Mouse (Mus musculus) small intestine, adult 2 months (tissue): ENCODE data around the gene Emd. TPM values are rescaled to one million over a fixed set of nuclear protein-coding genes. Genes with fewer than 3 reads are reported as not detected.

Experiments
- H3K27ac ChIP-seq: fragments of 200-500 bp; 2 replicates; pipeline ENCODE4 v1.5.1; 2012; ENCODE audit warnings: low read depth, low read length, control low read depth, inconsistent platforms; ENCODE audit not compliant: insufficient read depth
- H3K27me3 ChIP-seq: fragments of 200-500 bp; 2 replicates; pipeline ENCODE4 v1.6.1; 2012; ENCODE audit warnings: mild to moderate bottlenecking, moderate library complexity, low read length, inconsistent platforms; ENCODE audit not compliant: control insufficient read depth, insufficient read depth
- H3K36me3 ChIP-seq: fragments of 200-500 bp; 2 replicates; pipeline ENCODE4 v1.6.1; 2012; ENCODE audit warnings: mild to moderate bottlenecking, low read length, control low read depth, inconsistent platforms; ENCODE audit not compliant: control insufficient read depth, insufficient read depth
- H3K4me1 ChIP-seq: fragments of 200-500 bp; 2 replicates; pipeline ENCODE4 v1.6.1; 2012; ENCODE audit warnings: low read length, inconsistent platforms, mixed read lengths; ENCODE audit not compliant: control insufficient read depth, insufficient read depth, insufficient read length
- H3K4me3 ChIP-seq: fragments of 200-500 bp; 2 replicates; pipeline ENCODE4 v1.5.1; 2012; ENCODE audit warnings: low read depth, mild to moderate bottlenecking, control low read depth, inconsistent platforms, low read length, moderate library complexity
- CTCF ChIP-seq: fragments of 200-500 bp; IDR thresholded peaks from 2 replicates; pipeline ENCODE4 v1.5.1; 2012; ENCODE audit warnings: low read depth, mild to moderate bottlenecking, control low read depth, inconsistent platforms, low read length, moderate library complexity, mixed read lengths; ENCODE audit not compliant: insufficient replicate concordance, insufficient read length; ENCODE audit errors: extremely low read depth
- POLR2A ChIP-seq: fragments of 200-500 bp; IDR thresholded peaks from 2 replicates; pipeline ENCODE4 v1.6.1; 2012; ENCODE audit warnings: low read depth, mild to moderate bottlenecking, control low read depth, inconsistent platforms, low read length, moderate library complexity
- WGBS: fragments of 180-500 bp; shearing (Covaris S2); methylation state at CpG from one replicate; pipeline ENCODE4 v1.1.7; 2018; 5-methylcytosine and 5-hydroxymethylcytosine counted together
- polyA plus RNA-seq: library from polyadenylated mRNA; depleted of rRNA; stranded (reverse); fragments of >200 nt; gene quantifications from 2 replicates; pipeline ENCODE4 v1.2.3, GENCODE M21; 2012

The Emd gene
- polyA plus RNA-seq, 1 experiment, result 37.3 TPM

DNA sequence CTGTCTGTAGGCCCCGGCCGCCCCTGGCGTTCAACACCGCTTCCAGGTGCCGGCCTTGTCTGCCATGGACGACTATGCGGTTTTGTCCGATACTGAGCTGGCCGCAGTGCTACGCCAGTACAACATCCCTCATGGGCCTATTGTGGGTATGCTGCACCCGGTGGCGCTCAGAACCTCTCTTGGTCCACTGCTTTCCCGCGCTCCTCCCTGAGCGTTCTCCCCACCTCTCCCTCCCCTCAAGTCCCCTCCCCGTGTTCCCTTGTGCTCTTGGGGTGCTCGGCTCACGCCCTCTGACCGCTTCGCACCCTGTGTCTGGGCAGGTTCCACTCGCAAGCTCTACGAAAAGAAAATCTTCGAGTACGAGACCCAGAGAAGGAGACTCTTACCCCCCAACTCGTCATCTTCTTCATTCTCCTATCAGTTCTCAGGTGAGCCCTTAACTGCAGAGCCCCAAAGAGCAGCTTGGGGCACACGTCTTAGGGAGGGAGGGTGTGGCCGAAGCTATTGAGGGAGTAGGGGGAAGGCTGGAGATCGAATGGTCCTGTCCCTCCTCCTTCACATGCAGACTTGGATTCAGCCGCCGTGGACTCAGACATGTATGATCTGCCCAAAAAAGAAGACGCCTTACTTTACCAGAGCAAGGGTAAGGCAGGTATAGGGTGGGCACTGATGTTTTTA, 540 bp downstream of the Emd start:
- peaks cover 9% of the 10 kb centered on the region; the same call in 1 of the 2 replicates for H3K36me3 ChIP-seq
- TF ChIP-seq CTCF, result no peak
- TF ChIP-seq POLR2A, result no peak
- peak overlapping the region; percentile 96 for H3K4me3 ChIP-seq
- peak overlapping the region; percentile 92 for H3K27ac ChIP-seq
- no peaks in the 10 kb centered on the region for H3K27me3 ChIP-seq
- WGBS, result 9% methylated on average over 30 of the region's 31 CpGs
- 0 out of 2 replicates have a peak, but pooled peaks cover 3% of the 10 kb centered on the region for H3K4me1 ChIP-seq

DNA sequence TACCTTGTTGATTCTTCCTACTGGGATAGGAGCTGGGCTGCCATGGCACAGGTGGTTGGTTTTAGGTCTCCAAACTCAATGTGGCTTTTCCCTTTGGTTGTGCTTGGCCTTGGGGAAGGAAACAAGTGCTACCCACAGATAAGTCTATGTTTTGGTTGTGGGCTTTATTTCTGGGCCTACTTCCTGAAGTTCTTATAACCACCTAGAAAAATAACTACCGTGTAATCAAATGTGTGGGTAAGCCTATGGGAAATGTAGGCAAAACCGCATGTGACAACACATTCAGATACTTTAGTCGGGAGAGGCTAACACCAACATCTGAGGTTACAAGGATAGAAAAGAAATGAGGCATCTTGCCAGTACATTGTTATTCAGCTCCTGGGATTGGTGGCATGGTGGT, 3.3 kb downstream of the Emd start:
- peaks cover 9% of the 10 kb centered on the region; the same call in 1 of the 2 replicates for H3K36me3 ChIP-seq
- TF ChIP-seq CTCF, result no peak
- no peak for TF ChIP-seq POLR2A

DNA sequence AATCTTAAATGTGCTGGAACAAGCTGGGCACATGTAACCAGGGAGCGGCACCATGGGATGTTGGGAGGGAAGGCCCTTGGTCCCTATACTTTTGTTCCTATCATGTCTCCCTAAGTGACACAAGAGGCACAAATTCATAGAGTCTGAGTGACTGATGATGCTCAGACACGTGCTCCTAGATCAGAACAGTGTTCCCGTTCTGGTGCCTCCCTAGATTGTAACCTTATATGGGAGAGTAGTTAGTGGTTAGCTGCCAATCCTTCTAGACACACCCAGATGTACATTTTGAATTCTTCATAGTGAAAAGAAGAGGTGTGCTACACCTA, 15.2 kb downstream of the Emd start:
- no peak for TF ChIP-seq CTCF
- TF ChIP-seq POLR2A, result no peak
- no peaks in the 10 kb centered on the region for H3K27me3 ChIP-seq
- 35% methylated on average over 3 of the region's 3 CpGs for WGBS
- peaks cover 4% of the 10 kb centered on the region; the same call in 1 of the 2 replicates for H3K4me1 ChIP-seq
- peaks cover 10% of the 10 kb centered on the region for H3K36me3 ChIP-seq
- H3K27ac ChIP-seq, result peak overlapping the region; percentile 96
- H3K4me3 ChIP-seq, result peak overlapping the region; percentile 65

More for the DNA sequence above, 3.3 kb downstream of the Emd start:
- no peak overlapping the region for H3K27ac ChIP-seq
- H3K4me1 ChIP-seq, result 0 out of 2 replicates have a peak, but pooled peaks cover 3% of the 10 kb centered on the region
- H3K4me3 ChIP-seq, result no peak overlapping the region
- 81% methylated on average over 3 of the region's 3 CpGs for WGBS
- H3K27me3 ChIP-seq, result no peaks in the 10 kb centered on the region

DNA sequence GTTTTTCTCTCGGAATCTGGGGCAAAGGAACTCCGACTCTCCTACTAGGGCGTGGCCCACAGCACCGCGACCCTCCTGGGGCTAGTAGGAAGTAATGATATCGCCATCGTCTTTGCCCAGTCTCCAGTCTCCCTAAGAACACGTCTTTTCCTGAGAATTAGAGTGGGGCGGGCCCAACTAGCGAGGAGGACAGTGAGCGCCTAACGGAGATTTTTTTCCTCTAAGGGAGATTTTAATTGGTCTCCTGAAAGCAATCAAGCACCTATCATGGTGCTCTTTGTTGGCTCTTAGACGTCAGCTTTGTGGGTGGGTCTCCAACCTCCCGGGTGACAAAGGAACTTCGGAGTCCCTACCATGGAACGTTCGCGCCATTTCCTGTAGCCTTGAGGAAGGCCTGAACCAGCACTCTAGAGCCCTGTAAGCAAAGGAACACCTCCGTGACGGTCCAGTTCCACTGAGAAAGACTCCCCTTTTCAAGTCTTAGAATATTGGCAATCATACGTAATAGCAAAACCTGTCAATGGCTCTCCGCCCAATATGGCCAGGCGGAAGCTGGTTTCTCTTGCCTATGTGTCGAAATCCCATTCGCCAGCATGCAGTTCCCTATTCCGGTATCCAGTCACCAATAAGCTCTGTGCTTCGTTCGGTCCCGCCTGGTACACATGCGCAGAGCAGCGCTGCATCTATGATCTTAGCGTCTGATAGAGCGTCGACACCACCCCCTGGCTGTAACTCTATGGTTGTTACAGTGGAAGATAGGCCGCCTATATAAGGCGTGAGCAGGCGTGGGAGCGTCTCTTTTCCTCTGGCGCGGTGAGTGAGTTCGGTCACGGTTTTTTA, 15.8 kb downstream of the Emd start, which contains the start of gene Rpl10:
Gene Rpl10 (plus strand): TSS at position 751 of the 840 bp plus-strand sequence.
- H3K4me3 ChIP-seq, result peak within 1 kb of the TSS; percentile 87
- H3K27me3 ChIP-seq, result no peaks in the 10 kb centered on the region
- H3K4me1 ChIP-seq, result peaks cover 4% of the 10 kb centered on the region; the same call in 1 of the 2 replicates
- no peak for TF ChIP-seq CTCF
- peak; percentile 92 for TF ChIP-seq POLR2A
- H3K36me3 ChIP-seq, result peaks cover 10% of the 10 kb centered on the region
- peak within 1 kb of the TSS; percentile 97 for H3K27ac ChIP-seq
- WGBS, result 12% methylated on average over 42 of the region's 42 CpGs

DNA sequence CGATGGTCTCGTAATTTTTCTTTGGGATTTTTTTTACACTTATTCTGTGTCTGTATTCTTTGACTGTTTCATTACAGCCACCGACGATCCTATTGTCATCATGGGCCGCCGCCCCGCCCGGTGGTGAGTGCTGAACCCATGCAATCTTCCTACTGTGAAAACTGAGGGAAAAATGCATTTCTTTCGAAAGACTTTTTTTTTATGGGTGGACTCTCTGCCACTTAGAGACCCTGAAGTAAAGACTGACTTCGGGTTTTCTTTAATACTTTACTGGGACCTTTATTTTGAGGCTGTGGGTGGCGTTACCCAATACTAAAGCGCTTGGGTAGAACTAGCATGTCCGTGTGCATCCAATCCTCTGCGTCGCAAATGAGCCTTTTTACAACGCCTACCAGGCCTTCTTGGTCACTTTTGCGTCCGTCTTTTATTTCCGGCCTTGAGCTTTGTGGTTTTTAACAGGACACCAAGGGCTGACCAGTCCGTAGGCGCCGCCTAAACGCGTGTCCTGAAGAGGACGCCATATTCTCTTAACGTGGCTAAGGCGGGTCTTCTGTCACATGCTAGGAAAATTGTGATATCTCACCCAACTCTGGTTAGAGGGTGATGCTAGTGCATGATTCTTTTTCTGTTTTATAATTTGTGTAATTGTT, 16.5 kb downstream of the Emd start:
- 15% methylated on average over 27 of the region's 27 CpGs for WGBS
- Histone ChIP-seq H3K4me3 (peak overlapping the region; percentile 87), H3K27ac (peak overlapping the region; percentile 79), H3K36me3 (peaks cover 10% of the 10 kb centered on the region), H3K27me3 (no peaks in the 10 kb centered on the region), H3K4me1 (peaks cover 4% of the 10 kb centered on the region; the same call in 1 of the 2 replicates)
- TF ChIP-seq POLR2A (no peak), CTCF (no peak)

DNA sequence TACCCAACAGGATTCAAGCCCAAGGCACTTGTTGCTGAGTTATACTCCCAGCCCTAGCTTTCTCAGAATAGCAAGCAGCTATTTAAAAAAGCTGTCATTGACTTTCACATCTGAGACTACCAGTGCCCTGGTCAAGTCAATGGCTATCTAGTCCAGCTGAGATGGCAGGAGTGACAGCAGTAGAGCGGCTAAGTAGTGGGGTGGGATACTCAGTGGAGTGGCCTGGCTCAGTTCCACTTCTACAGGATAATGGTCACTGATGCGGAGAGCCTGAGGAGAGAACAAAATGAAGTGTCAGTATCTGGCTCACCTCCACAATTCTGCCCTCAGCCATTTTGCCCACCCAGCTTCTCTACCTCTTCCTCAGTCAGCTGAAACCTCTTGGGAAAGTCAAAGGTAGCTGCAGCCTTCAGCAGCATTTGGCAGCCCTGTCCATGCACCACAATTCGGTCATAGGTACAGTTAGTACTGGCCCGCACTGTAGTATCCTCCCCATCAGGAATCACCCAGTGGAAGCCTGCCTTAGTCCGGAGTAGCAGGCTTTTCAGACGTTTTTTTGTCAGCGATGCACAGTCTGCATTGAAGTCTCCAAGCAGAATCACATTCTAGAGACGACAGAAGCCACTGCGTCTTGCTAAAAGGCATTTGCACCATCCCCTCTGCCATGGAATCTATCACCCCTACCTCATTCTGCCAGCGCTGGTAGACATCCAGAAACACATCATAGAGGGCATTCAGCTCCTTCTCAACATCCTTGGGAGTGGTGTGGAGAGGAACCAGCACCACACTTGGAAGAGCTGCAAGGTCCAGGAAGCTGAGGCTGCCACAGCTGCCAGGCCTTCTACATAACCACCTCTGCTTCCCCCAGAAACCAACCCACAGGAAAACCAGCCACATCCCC, 19.2 kb downstream of the Emd start:
- Histone ChIP-seq H3K4me1 (peaks cover 6% of the 10 kb centered on the region; the same call in 1 of the 2 replicates), H3K27me3 (no peaks in the 10 kb centered on the region), H3K36me3 (peaks cover 10% of the 10 kb centered on the region), H3K4me3 (no peak overlapping the region), H3K27ac (no peak overlapping the region)
- TF ChIP-seq CTCF (no peak), POLR2A (no peak)
- 39% methylated on average over 10 of the region's 10 CpGs for WGBS
